Mouse (Mus musculus): Measurements from ENCODE around the gene Glyr1. TPM values are rescaled to one million over a fixed set of nuclear protein-coding genes. Genes with fewer than 3 reads are reported as not detected.

The Glyr1 gene
- polyA plus RNA-seq, 1 experiment = 80.6 TPM

Other genes with a start within 250 kb of the Glyr1 start
- gene 4930562C15Rik, start 214.4 kb downstream of the Glyr1 start, polyA plus RNA-seq (2012; rRNA removed) = 0.19 and 0.24 TPM in 2 replicates
- gene Ubald1, start 169.5 kb downstream of the Glyr1 start, polyA plus RNA-seq (2012; rRNA removed) = 48.3 and 68.8 TPM in 2 replicates
- gene Mgrn1, start 163.6 kb downstream of the Glyr1 start, polyA plus RNA-seq (2012; rRNA removed) = 147 and 154 TPM in 2 replicates
- 89.6 and 113 TPM in 2 replicates for gene Nudt16l1, start 111.1 kb downstream of the Glyr1 start, polyA plus RNA-seq (2012; rRNA removed)
- gene Anks3, start 85.7 kb downstream of the Glyr1 start, polyA plus RNA-seq (2012; rRNA removed) = 48.1 and 58.8 TPM in 2 replicates
- gene Sept12, start 52.0 kb downstream of the Glyr1 start, polyA plus RNA-seq (2012; rRNA removed) = 1.1 and 2.1 TPM in 2 replicates
- 73.8 and 89.8 TPM in 2 replicates for gene Smim22, start 42.6 kb downstream of the Glyr1 start, polyA plus RNA-seq (2012; rRNA removed)
- gene Rogdi, start 36.3 kb downstream of the Glyr1 start, polyA plus RNA-seq (2012; rRNA removed) = 161 and 182 TPM in 2 replicates
- gene Ubn1, start 194 bp upstream of the Glyr1 start, polyA plus RNA-seq (2012; rRNA removed) = 32.0 and 38.2 TPM in 2 replicates
- 4.3 and 9.2 TPM in 2 replicates for gene Ppl, start 82.6 kb upstream of the Glyr1 start, polyA plus RNA-seq (2012; rRNA removed)
- gene Sec14l5, start 97.2 kb upstream of the Glyr1 start, polyA plus RNA-seq (2012; rRNA removed) = 0.68 and 0.74 TPM in 2 replicates
- gene Nagpa, start 154.1 kb upstream of the Glyr1 start, polyA plus RNA-seq (2012; rRNA removed) = 27.7 and 28.6 TPM in 2 replicates
- 13.1 and 15.2 TPM in 2 replicates for gene AU021092, start 172.4 kb upstream of the Glyr1 start, polyA plus RNA-seq (2012; rRNA removed)
- gene Alg1, start 183.8 kb upstream of the Glyr1 start, polyA plus RNA-seq (2012; rRNA removed) = 59.8 and 67.9 TPM in 2 replicates
- 69.7 and 80.6 TPM in 2 replicates for gene Eef2kmt, start 206.1 kb upstream of the Glyr1 start, polyA plus RNA-seq (2012; rRNA removed)

Measured in gonadal fat pad, adult 2 months (tissue).